Mouse (Mus musculus) liver, embryonic 14.5 days (tissue): ENCODE results near the gene Zrsr1. TPM values are rescaled to one million over a fixed set of nuclear protein-coding genes. Genes with fewer than 3 reads are reported as not detected.
A peak's percentile ranks its signal among the peaks of the same experiment; 100 is the strongest.

Experiments
- ATAC-seq: fragments of 200-750 bp; cut with Nextera tagmentation; 2 replicates; pipeline ENCODE4 v1.8.0; 2017; ENCODE audit warnings: moderate number of reproducible peaks, mild to moderate bottlenecking, moderate library complexity; ENCODE audit not compliant: insufficient read depth
- DNase-seq, 3 experiments: peaks; one replicate each; pipeline ENCODE4 v3.0.0-alpha.2; 2012 to 2013; ENCODE audit warnings: low read depth in 3 of 3, low spot score in 3 of 3
- H3K27ac ChIP-seq: fragments of 300-500 bp; sonication (generic); 2 replicates; pipeline ENCODE4 v1.5.1; 2014; ENCODE audit warnings: moderate library complexity, mild to moderate bottlenecking, control low read depth, inconsistent platforms
- H3K27me3 ChIP-seq: fragments of 300-500 bp; sonication (generic); 2 replicates; pipeline ENCODE4 v1.6.1; 2014; ENCODE audit warnings: mild to moderate bottlenecking, low read length, moderate library complexity; ENCODE audit not compliant: control insufficient read depth, insufficient read depth
- H3K36me3 ChIP-seq: fragments of 300-500 bp; sonication (generic); replicated peaks from 2 replicates; pipeline ENCODE4 v1.6.1; 2014; ENCODE audit warnings: low read depth; ENCODE audit not compliant: control insufficient read depth, insufficient read depth
- H3K4me1 ChIP-seq, 2 experiments: fragments of 200-500 bp in 1 of 2; fragments of 300-500 bp in 1 of 2; sonication (generic) in 1 of 2; replicated peaks; 2 replicates each; pipeline ENCODE4 v1.6.1; 2012 to 2014; ENCODE audit warnings: antibody characterized with exemption in 1 of 2, inconsistent platforms in 1 of 2, low read length in 1 of 2; ENCODE audit not compliant: control insufficient read depth in 2 of 2, insufficient read depth in 2 of 2
- H3K4me2 ChIP-seq: fragments of 300-500 bp; sonication (generic); 2 replicates; pipeline ENCODE4 v1.6.1; 2014; ENCODE audit warnings: low read depth, mild to moderate bottlenecking, control low read depth, moderate library complexity
- H3K4me3 ChIP-seq, 2 experiments: fragments of 200-500 bp in 1 of 2; fragments of 300-500 bp in 1 of 2; sonication (generic) in 1 of 2; 2 replicates each; pipeline ENCODE4 v1.5.1; 2012 to 2014; ENCODE audit warnings: low read depth in 2 of 2, low read length in 2 of 2, mild to moderate bottlenecking in 2 of 2, control low read depth in 1 of 2, inconsistent platforms in 1 of 2, moderate library complexity in 1 of 2; ENCODE audit not compliant: insufficient read depth in 1 of 2
- H3K9ac ChIP-seq: fragments of 300-500 bp; sonication (generic); replicated peaks from 2 replicates; pipeline ENCODE4 v1.6.1; 2014; ENCODE audit warnings: mild to moderate bottlenecking, control low read depth, moderate library complexity
- H3K9me3 ChIP-seq: fragments of 300-500 bp; sonication (generic); 2 replicates; pipeline ENCODE4 v1.6.1; 2016; ENCODE audit warnings: low read length, mixed read lengths; ENCODE audit not compliant: control insufficient read depth
- CTCF ChIP-seq: IDR thresholded peaks from 2 replicates; pipeline ENCODE4 v1.5.1; 2016; ENCODE audit warnings: antibody characterized with exemption, low read depth, control low read depth
- EP300 ChIP-seq: IDR thresholded peaks from 2 replicates; pipeline ENCODE4 v1.6.1; 2016; ENCODE audit warnings: antibody characterized with exemption, low read depth
- WGBS: fragments of 180-500 bp; shearing (Covaris S2); extraction: QIAGEN DNeasy Blood & Tissue Kit; methylation state at CpG from one replicate; pipeline ENCODE4 v1.1.7; 2014; ENCODE audit not compliant: insufficient replicate concordance; 5-methylcytosine and 5-hydroxymethylcytosine counted together
- polyA plus RNA-seq, 2 experiments: library from polyadenylated mRNA; depleted of rRNA in 1 of 2; stranded (reverse) in 1 of 2; unstranded in 1 of 2; fragments of >200 nt; fragmentation: Nextera tagmentation in 1 of 2; extraction: Ambion mirVana in 1 of 2; gene quantifications; 2 replicates each; pipeline versions ENCODE4 v1.2.1 to v1.2.3; 2012 to 2014

The Zrsr1 gene
- polyA plus RNA-seq, 2 experiments, result 1.8 to 12.6 TPM

DNA sequence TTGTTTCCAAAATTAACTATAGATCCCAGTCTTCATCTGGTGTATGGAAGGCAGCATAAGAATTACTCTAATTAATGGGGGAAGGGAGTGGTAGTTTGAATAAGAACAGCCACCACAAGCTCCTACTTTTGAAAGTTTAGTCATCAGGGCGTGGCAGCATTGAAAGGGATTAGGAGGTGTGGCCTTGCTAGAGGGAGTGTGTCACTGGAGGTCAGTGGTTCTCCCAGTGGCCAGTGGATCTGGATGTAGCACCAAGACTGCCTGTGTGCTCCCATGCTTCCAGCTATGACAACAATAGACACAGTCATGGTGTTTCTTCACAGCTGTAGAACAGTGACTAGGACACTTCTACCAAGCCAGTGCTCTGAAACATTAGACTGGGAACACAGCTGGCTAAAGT, 22.7 kb upstream of the Zrsr1 start:
- Histone ChIP-seq H3K9me3 (no peaks in the 10 kb centered on the region), H3K27ac (no peak overlapping the region), H3K9ac (no peak overlapping the region), H3K36me3 (no peaks in the 10 kb centered on the region), H3K27me3 (no peaks in the 10 kb centered on the region), H3K4me2 (no peak overlapping the region), H3K4me3 (no peak overlapping the region), H3K4me1 (peaks cover 2 to 3% of the 10 kb centered on the region in 2 experiments; a peak in 3 of 4 replicates)
- TF ChIP-seq CTCF, result no peak
- TF ChIP-seq EP300, result no peak
- WGBS, result 74% methylated on average over 1 of the region's 1 CpGs
- no peak for ATAC-seq
- DNase-seq, result no peak

GRCm38 (mm10) chr11:22950131-22950530, 21.7 kb upstream of the Zrsr1 start:
- H3K27me3 ChIP-seq, result no peaks in the 10 kb centered on the region
- H3K27ac ChIP-seq, result no peak overlapping the region
- no peak overlapping the region for H3K4me3 ChIP-seq
- WGBS, result 82% methylated on average over 6 of the region's 6 CpGs
- H3K36me3 ChIP-seq, result no peaks in the 10 kb centered on the region
- H3K9me3 ChIP-seq, result no peaks in the 10 kb centered on the region
- H3K4me1 ChIP-seq, result peaks cover 2% of the 10 kb centered on the region in 2 experiments; a peak in 3 of 4 replicates
- no peak overlapping the region for H3K4me2 ChIP-seq
- DNase-seq, result no peak
- TF ChIP-seq EP300 (no peak), CTCF (peak; percentile 53)
- no peak overlapping the region for H3K9ac ChIP-seq
- ATAC-seq, result no peak

GRCm38 (mm10) chr11:22952668-22953067, 19.1 kb upstream of the Zrsr1 start:
- 64% methylated on average over 7 of the region's 7 CpGs for WGBS

GRCm38 (mm10) chr11:22956346-22956745, 15.5 kb upstream of the Zrsr1 start:
- Histone ChIP-seq H3K4me2 (no peak overlapping the region), H3K9ac (no peak overlapping the region), H3K36me3 (no peaks in the 10 kb centered on the region), H3K4me3 (no peak overlapping the region), H3K9me3 (no peaks in the 10 kb centered on the region), H3K27ac (no peak overlapping the region), H3K4me1 (no peaks in the 10 kb centered on the region), H3K27me3 (no peaks in the 10 kb centered on the region)
- no peak for DNase-seq
- TF ChIP-seq CTCF (no peak), EP300 (no peak)
- no peak for ATAC-seq
- 82% methylated on average over 6 of the region's 6 CpGs for WGBS

More at GRCm38 (mm10) chr11:22952668-22953067, 19.1 kb upstream of the Zrsr1 start:
- Histone ChIP-seq H3K9ac (no peak overlapping the region), H3K4me2 (no peak overlapping the region), H3K27me3 (no peaks in the 10 kb centered on the region), H3K36me3 (no peaks in the 10 kb centered on the region), H3K27ac (no peak overlapping the region), H3K9me3 (no peaks in the 10 kb centered on the region), H3K4me3 (no peak overlapping the region), H3K4me1 (peaks cover 2% of the 10 kb centered on the region in 2 experiments; a peak in 3 of 4 replicates)
- TF ChIP-seq EP300 (no peak), CTCF (no peak)
- ATAC-seq (no peak), DNase-seq (no peak)

DNA sequence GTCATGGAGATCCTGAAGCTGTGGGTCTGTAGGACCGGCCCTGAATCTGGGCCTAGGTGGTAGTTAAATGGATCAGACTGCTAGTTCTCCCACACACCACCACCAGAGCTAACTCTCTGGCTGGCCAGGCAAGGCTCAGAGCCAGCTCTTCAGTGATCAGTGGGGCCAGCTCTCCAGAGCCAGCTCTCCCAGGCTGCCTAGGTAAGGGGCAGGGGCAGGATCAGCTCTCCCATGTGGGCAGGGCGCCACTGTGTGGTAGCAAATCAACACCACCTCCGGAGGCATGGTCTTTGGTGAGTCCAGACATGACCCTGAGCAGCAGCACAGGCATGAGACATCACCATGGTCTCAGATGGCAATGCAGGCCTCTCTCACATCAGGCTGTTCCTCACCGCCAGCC, 15.0 kb upstream of the Zrsr1 start:
- Histone ChIP-seq H3K27me3 (no peaks in the 10 kb centered on the region), H3K9ac (no peak overlapping the region), H3K4me1 (no peaks in the 10 kb centered on the region), H3K27ac (no peak overlapping the region), H3K36me3 (no peaks in the 10 kb centered on the region), H3K9me3 (no peaks in the 10 kb centered on the region), H3K4me2 (no peak overlapping the region), H3K4me3 (no peak overlapping the region)
- ATAC-seq (0 out of 2 replicates have a peak, but pooled peaks have one; percentile 33), DNase-seq (no peak)
- WGBS, result 58% methylated on average over 4 of the region's 4 CpGs
- TF ChIP-seq EP300 (no peak), CTCF (peak; percentile 82)
